Mouse (Mus musculus) retina, postnatal 7 days (tissue): ENCODE results near the gene Ptprt.

Experiments used
- DNase-seq: peaks from one replicate; pipeline ENCODE4 v3.0.0-alpha.2; 2012; ENCODE audit warnings: low read depth, low spot score

Ptprt gene

GRCm38 (mm10) chr2:162591388-162591787, 69.6 kb downstream of the Ptprt start:
- no peak for DNase-seq

- no peak for DNase-seq
Observed at GRCm38 (mm10) chr2:162581651-162582050, 79.3 kb downstream of the Ptprt start.

- DNase-seq: no peak
Observed at GRCm38 (mm10) chr2:162577819-162578218, 83.1 kb downstream of the Ptprt start.

- no peak for DNase-seq
Observed at GRCm38 (mm10) chr2:162572851-162573250, 88.1 kb downstream of the Ptprt start.

GRCm38 (mm10) chr2:162571037-162571436, 89.9 kb downstream of the Ptprt start:
- DNase-seq: no peak

GRCm38 (mm10) chr2:162568308-162569100, 92.4 kb downstream of the Ptprt start:
- no peak for DNase-seq

- DNase-seq: no peak
Observed at GRCm38 (mm10) chr2:162548312-162548711, 112.6 kb downstream of the Ptprt start.

GRCm38 (mm10) chr2:162531638-162532037, 129.3 kb downstream of the Ptprt start:
- DNase-seq: no peak

GRCm38 (mm10) chr2:162528911-162529310, 132.0 kb downstream of the Ptprt start:
- no peak for DNase-seq

- DNase-seq: no peak
Observed at GRCm38 (mm10) chr2:162515993-162516392, 145.0 kb downstream of the Ptprt start.

GRCm38 (mm10) chr2:162513072-162513471, 147.9 kb downstream of the Ptprt start:
- no peak for DNase-seq

- DNase-seq: no peak
Observed at GRCm38 (mm10) chr2:162512094-162512493, 148.9 kb downstream of the Ptprt start.

- no peak for DNase-seq
Observed at GRCm38 (mm10) chr2:162509016-162509415, 151.9 kb downstream of the Ptprt start.

- no peak for DNase-seq
Observed at GRCm38 (mm10) chr2:162507664-162508063, 153.3 kb downstream of the Ptprt start.

- no peak for DNase-seq
Observed at GRCm38 (mm10) chr2:162504850-162505249, 156.1 kb downstream of the Ptprt start.

GRCm38 (mm10) chr2:162499501-162499915, 161.4 kb downstream of the Ptprt start:
- no peak for DNase-seq

- DNase-seq: no peak
Observed at GRCm38 (mm10) chr2:162498191-162498590, 162.8 kb downstream of the Ptprt start.

GRCm38 (mm10) chr2:162484036-162484435, 176.9 kb downstream of the Ptprt start:
- DNase-seq: no peak

- no peak for DNase-seq
Observed at GRCm38 (mm10) chr2:162443106-162443505, 217.8 kb downstream of the Ptprt start.

GRCm38 (mm10) chr2:162436646-162437045, 224.3 kb downstream of the Ptprt start:
- no peak for DNase-seq

GRCm38 (mm10) chr2:162430171-162430570, 230.8 kb downstream of the Ptprt start:
- no peak for DNase-seq

- DNase-seq: no peak
Observed at GRCm38 (mm10) chr2:162426114-162426513, 234.8 kb downstream of the Ptprt start.

- no peak for DNase-seq
Observed at GRCm38 (mm10) chr2:162418181-162418580, 242.8 kb downstream of the Ptprt start.
